Mouse (Mus musculus): ENCODE measurements around the gene Ccdc114.

The Ccdc114 gene

DNA sequence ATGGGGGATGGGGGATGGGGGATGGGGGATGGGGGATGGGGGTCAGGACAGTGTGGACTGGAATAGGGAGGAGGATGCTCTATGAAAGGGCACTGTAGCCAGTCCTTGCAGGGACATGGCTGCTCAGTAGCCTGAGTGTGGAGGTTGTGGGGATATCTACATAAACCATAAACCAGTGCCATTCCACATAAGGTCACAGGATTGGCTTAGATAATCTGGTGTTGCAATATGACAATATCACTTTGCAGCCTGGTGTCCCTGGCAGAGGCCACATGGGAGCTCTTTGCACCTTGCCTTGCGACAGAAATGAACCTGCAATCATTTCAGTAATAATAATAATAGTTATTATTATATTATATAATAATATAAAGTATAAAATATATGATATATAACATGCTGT is 64.5 kb downstream of the Ccdc114 start:
- no peak for DNase-seq

DNA sequence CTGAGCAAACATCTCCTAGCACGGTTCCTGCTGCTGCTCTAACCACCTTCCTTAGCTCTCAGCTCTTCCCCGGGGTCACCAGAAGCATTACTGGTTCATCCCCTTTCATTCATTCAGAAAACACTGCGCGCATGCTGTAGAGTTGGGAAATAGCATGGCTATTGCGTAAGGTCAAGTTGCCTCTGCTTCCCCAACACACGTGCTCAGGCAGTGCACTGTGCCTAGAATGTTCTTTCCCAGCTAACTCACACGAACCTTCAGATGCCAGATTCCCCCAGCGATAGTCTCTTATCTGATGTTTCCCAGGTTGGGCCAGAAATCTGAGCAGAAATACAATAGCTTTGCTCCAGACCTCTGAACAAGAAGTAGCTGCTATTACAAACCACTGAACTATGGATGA is 68.6 kb downstream of the Ccdc114 start:
- DNase-seq, result no peak
